Mouse (Mus musculus) limb, embryonic 15.5 days (tissue): ENCODE measurements at regions not wholly inside any gene's neighbourhood (a gene's known extent, or its start where the extent isn't known, plus 50 kb on each side); places are given as distances from the start of the nearest gene placed in this dataset.

ENCODE experiments used
- ATAC-seq: fragments of 200-750 bp; cut with Nextera tagmentation; 2 replicates; pipeline ENCODE4 v1.8.0; 2017; ENCODE audit warnings: low read depth, moderate TSS enrichment; ENCODE audit not compliant: insufficient number of reproducible peaks, low FRiP score, low TSS enrichment
- H3K27ac ChIP-seq: fragments of 300-500 bp; sonication (generic); 2 replicates; pipeline ENCODE4 v1.5.1; 2015; ENCODE audit warnings: moderate library complexity, mild to moderate bottlenecking, inconsistent platforms
- H3K27me3 ChIP-seq: fragments of 300-500 bp; sonication (generic); 2 replicates; pipeline ENCODE4 v1.6.1; 2015; ENCODE audit warnings: inconsistent platforms
- H3K36me3 ChIP-seq: fragments of 300-500 bp; sonication (generic); 2 replicates; pipeline ENCODE4 v1.6.1; 2015; ENCODE audit warnings: inconsistent platforms
- H3K4me1 ChIP-seq: fragments of 300-500 bp; sonication (generic); 2 replicates; pipeline ENCODE4 v1.6.1; 2015; ENCODE audit warnings: inconsistent platforms
- H3K4me2 ChIP-seq: fragments of 300-500 bp; sonication (generic); 2 replicates; pipeline ENCODE4 v1.6.1; 2015; ENCODE audit warnings: mild to moderate bottlenecking, inconsistent platforms
- H3K4me3 ChIP-seq: fragments of 300-500 bp; sonication (generic); 2 replicates; pipeline ENCODE4 v1.5.1; 2015; ENCODE audit warnings: mild to moderate bottlenecking, inconsistent platforms
- H3K9ac ChIP-seq: fragments of 300-500 bp; sonication (generic); 2 replicates; pipeline ENCODE4 v1.6.1; 2015; ENCODE audit warnings: inconsistent platforms
- H3K9me3 ChIP-seq: fragments of 300-500 bp; sonication (generic); 2 replicates; pipeline ENCODE4 v1.6.1; 2016; ENCODE audit warnings: inconsistent platforms
- WGBS: fragments of 180-500 bp; shearing (Covaris S2); methylation state at CpG from one replicate; pipeline ENCODE4 v1.1.7; 2015; 5-methylcytosine and 5-hydroxymethylcytosine counted together

DNA sequence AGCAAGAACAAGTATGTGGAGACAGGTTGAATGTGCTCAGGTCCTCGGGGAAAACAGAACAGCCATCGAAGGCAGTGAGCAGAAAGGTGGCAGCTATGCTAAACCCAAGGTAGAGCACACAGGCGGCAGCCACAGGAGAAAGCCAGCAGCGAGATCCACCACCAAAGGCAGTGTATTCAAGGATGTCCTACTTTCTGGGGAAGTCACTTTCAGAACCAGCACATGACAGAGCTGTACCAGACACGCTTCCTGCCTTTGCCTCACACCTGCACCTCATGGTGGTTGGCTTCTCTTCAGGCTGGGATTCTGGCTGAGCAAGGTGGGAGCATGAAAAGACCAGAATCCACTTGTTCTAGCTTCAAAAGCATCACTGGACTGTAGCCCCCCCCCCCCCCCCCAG is 168.0 kb downstream of the Cdh26 start:
- 89% methylated on average over 5 of the region's 5 CpGs for WGBS
- no peaks in the 10 kb centered on the region for H3K36me3 ChIP-seq
- H3K9me3 ChIP-seq = no peaks in the 10 kb centered on the region
- no peaks in the 10 kb centered on the region; the same call in 1 of the 2 replicates for H3K4me1 ChIP-seq
- no peak overlapping the region for H3K4me3 ChIP-seq
- no peaks in the 10 kb centered on the region for H3K27me3 ChIP-seq
- H3K27ac ChIP-seq = no peak overlapping the region
- no peak overlapping the region for H3K9ac ChIP-seq
- ATAC-seq = no peak
- H3K4me2 ChIP-seq = no peak overlapping the region

- Histone ChIP-seq H3K36me3 (no peaks in the 10 kb centered on the region), H3K9ac (no peak overlapping the region), H3K27ac (no peak overlapping the region), H3K4me2 (no peak overlapping the region), H3K9me3 (no peaks in the 10 kb centered on the region), H3K27me3 (no peaks in the 10 kb centered on the region), H3K4me3 (no peak overlapping the region), H3K4me1 (no peaks in the 10 kb centered on the region; the same call in 1 of the 2 replicates)
- no peak; the same call in 1 of the 2 replicates for ATAC-seq
- 90% methylated on average over 3 of the region's 3 CpGs for WGBS
Measured at GRCm38 (mm10) chr2:178598836-178599235, 168.5 kb downstream of the Cdh26 start.

DNA sequence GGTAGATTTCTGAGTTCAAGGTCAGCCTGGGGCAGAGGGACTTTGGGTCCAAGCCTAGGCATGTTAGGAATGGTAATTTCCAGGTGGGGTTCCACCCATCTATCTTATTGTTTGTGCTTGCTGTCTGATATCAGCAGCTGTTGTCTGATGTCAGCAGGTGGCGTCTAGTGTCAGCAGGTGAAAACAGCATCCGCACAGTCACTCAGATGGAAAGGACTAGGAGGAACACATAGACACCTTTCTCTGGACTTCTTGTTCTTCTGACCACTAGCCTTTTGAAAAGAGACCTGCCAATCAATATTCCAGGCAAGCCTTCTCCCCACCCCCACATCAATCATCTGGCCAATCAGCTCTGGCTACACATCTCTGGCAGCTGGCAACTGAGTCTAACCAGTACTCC is 173.1 kb downstream of the Cdh26 start:
- H3K36me3 ChIP-seq = no peaks in the 10 kb centered on the region
- H3K27me3 ChIP-seq = no peaks in the 10 kb centered on the region
- no peak overlapping the region for H3K9ac ChIP-seq
- no peak overlapping the region for H3K4me2 ChIP-seq
- no peak overlapping the region for H3K4me3 ChIP-seq
- no peaks in the 10 kb centered on the region for H3K9me3 ChIP-seq
- H3K27ac ChIP-seq = no peak overlapping the region
- H3K4me1 ChIP-seq = no peaks in the 10 kb centered on the region
- ATAC-seq = no peak
- 88% methylated on average over 2 of the region's 2 CpGs for WGBS

DNA sequence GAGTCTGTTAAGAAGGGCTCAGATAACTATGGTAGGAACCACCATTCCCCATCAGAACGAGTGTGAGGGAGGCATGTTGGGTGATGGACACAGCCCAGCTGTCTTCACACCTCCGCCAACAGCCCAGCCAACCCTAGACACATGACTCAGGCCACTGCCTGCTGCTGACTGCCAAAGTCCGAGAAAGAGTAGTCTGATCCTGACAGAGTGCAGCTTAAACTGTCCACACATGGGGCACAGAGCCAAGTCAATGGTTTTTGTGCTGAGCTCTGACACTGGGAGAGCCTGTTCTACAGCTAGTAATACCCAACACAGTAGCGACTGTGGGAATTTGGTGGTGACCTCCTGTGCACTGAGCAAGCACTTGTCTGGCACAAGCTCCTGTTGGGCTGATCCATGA is 176.4 kb downstream of the Cdh26 start:
- 64% methylated on average over 4 of the region's 4 CpGs for WGBS
- Histone ChIP-seq H3K4me1 (no peaks in the 10 kb centered on the region), H3K4me2 (no peak overlapping the region), H3K9me3 (no peaks in the 10 kb centered on the region), H3K4me3 (no peak overlapping the region), H3K36me3 (no peaks in the 10 kb centered on the region), H3K9ac (no peak overlapping the region), H3K27me3 (no peaks in the 10 kb centered on the region), H3K27ac (no peak overlapping the region)
- no peak for ATAC-seq

DNA sequence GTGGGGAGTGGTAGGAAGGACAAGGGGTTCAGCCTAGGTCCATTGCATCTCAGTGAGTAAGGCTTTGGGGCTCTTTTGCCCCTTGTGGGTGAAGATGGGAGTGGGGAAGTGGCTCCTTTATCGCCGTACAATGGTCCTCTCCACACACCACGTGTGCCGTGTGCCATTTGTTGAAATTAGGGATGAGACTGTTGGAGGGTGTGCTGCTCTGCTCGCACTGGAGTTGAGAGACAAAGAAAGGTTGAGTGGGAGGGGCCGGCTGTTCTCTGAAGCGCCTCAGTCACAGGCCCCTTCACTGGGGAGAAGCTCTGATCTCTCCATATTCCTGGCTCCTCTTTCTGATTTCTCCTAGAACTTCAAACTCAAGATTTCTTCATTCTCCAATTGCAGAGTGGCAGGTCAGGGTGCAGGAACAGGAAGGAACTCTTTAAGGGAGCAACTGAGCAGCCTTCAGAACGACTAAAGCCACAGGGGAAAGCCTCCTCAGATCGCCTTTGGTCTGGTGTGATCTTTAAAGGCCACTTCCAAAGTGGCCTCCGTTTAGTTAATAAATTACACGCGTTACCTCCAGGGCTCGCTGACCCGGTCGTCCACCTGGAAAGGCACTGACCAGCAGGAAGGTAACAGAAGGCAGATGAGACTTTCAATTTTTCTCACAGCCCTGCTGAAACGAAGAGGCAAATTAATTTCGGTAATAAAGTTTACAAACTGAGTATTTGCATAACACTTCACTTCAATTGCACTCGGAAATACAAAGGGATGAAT is 180.1 kb downstream of the Cdh26 start:
- H3K9ac ChIP-seq = no peak overlapping the region
- H3K4me2 ChIP-seq = no peak overlapping the region
- H3K4me3 ChIP-seq = no peak overlapping the region
- no peak for ATAC-seq
- no peaks in the 10 kb centered on the region for H3K36me3 ChIP-seq
- H3K9me3 ChIP-seq = no peaks in the 10 kb centered on the region
- no peaks in the 10 kb centered on the region for H3K27me3 ChIP-seq
- 43% methylated on average over 18 of the region's 18 CpGs for WGBS
- no peaks in the 10 kb centered on the region for H3K4me1 ChIP-seq
- H3K27ac ChIP-seq = no peak overlapping the region

- WGBS = 64% methylated on average over 7 of the region's 7 CpGs
- no peaks in the 10 kb centered on the region for H3K9me3 ChIP-seq
- H3K36me3 ChIP-seq = no peaks in the 10 kb centered on the region
- H3K4me3 ChIP-seq = no peak overlapping the region
- H3K27ac ChIP-seq = no peak overlapping the region
- no peaks in the 10 kb centered on the region for H3K4me1 ChIP-seq
- ATAC-seq = no peak
- H3K27me3 ChIP-seq = no peaks in the 10 kb centered on the region
- H3K4me2 ChIP-seq = no peak overlapping the region
- H3K9ac ChIP-seq = no peak overlapping the region
Measured at GRCm38 (mm10) chr2:178614761-178615160, 184.4 kb downstream of the Cdh26 start.

- H3K9ac ChIP-seq = no peak overlapping the region
- no peaks in the 10 kb centered on the region for H3K36me3 ChIP-seq
- H3K4me1 ChIP-seq = 0 out of 2 replicates have a peak, but pooled peaks cover 5% of the 10 kb centered on the region
- H3K27me3 ChIP-seq = no peaks in the 10 kb centered on the region
- 0 out of 2 replicates have a peak, but pooled peaks have one; percentile 63 for ATAC-seq
- 61% methylated on average over 3 of the region's 3 CpGs for WGBS
- no peaks in the 10 kb centered on the region for H3K9me3 ChIP-seq
- no peak overlapping the region for H3K27ac ChIP-seq
- no peak overlapping the region for H3K4me3 ChIP-seq
- H3K4me2 ChIP-seq = no peak overlapping the region
Measured at GRCm38 (mm10) chr2:178622801-178623200, 192.5 kb downstream of the Cdh26 start.

DNA sequence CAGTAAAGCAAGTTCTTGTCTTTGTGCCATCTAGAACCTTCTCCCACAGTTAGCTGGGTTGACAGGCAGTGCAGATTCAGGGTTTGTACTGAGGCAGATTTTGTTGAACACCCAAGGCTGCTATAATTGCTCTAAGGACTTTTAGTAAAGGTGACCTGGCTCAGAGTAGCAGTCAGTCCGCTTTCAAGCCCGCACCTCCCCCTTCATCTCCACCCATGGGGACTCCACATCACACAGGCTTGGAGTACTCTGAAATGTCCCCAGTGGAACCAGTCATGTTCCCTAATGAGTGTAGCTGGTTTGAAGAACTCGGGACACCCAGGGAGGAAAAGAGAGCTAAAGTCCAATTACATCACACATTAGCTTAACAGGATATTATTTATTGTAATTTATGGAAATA is 194.1 kb downstream of the Cdh26 start:
- Histone ChIP-seq H3K9me3 (no peaks in the 10 kb centered on the region), H3K4me2 (no peak overlapping the region), H3K9ac (no peak overlapping the region), H3K36me3 (no peaks in the 10 kb centered on the region), H3K27ac (no peak overlapping the region), H3K4me1 (0 out of 2 replicates have a peak, but pooled peaks cover 5% of the 10 kb centered on the region), H3K27me3 (no peaks in the 10 kb centered on the region), H3K4me3 (no peak overlapping the region)
- WGBS = 73% methylated on average over 3 of the region's 3 CpGs
- no peak for ATAC-seq

DNA sequence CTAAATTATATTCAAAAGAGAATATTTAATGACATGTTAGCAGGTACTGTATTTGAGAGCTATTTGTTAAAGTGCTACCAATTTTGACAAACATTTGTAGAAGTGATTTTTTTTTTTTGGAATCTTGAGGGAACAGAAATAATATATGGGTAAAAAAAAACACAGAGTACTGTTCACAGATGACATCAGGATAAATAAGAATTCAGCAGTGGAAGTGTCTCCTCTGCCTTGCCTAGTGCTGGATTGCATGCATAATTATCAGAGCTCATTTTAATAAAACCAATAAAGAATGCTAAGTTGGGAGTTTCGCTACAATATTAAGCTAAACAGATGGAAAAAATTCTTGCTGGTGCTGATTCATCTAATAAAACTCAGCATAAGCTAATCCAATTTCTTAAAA is 194.6 kb downstream of the Cdh26 start:
- H3K4me2 ChIP-seq = no peak overlapping the region
- H3K4me1 ChIP-seq = 0 out of 2 replicates have a peak, but pooled peaks cover 5% of the 10 kb centered on the region
- no peaks in the 10 kb centered on the region for H3K27me3 ChIP-seq
- 79% methylated on average over 1 of the region's 1 CpGs for WGBS
- H3K9ac ChIP-seq = no peak overlapping the region
- no peak overlapping the region for H3K4me3 ChIP-seq
- H3K9me3 ChIP-seq = no peaks in the 10 kb centered on the region
- H3K36me3 ChIP-seq = no peaks in the 10 kb centered on the region
- no peak for ATAC-seq
- H3K27ac ChIP-seq = no peak overlapping the region

DNA sequence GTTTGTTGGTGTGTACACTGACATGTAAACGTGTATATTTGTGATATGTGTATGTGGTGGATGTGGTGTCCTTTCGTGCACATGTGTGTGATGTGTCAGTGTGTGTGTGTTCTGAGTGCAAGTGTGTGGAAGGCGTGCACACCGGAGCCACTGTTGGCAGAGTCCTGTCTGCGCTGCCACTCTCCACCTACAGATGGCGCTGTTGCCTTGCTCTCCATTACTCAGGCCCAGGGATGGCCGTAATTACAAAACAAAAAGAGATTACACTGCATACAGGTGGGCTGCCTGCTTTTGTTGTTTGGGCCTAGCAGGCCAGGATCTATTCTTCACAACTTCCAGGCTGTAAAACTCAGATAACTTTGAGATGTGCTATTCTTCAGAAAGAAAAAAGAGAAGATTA is 199.4 kb downstream of the Cdh26 start:
- 28% methylated on average over 7 of the region's 7 CpGs for WGBS

DNA sequence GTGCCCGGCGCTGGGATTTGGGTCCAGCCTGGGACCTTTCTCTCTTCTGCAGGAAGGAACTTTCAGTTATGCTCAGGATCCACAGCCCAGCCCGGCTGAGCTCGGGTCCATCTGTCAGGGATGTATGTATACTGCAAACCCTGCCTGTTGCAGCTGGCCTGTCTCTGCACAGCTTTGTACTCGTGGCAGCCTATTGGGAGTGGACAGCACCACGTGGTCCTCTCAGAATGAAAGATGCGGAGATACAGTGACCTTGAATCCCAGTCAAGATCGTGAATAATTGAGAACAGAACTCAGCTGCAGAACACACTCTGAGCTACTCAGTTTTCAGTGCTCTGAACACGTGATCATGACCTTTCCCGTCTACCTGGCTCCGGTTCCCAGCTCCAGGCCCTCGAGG is 200.2 kb downstream of the Cdh26 start:
- H3K27ac ChIP-seq = no peak overlapping the region
- H3K9me3 ChIP-seq = no peaks in the 10 kb centered on the region
- no peak overlapping the region for H3K9ac ChIP-seq
- WGBS = 53% methylated on average over 12 of the region's 12 CpGs
- peak; percentile 54; the same call in 1 of the 2 replicates for ATAC-seq
- H3K36me3 ChIP-seq = no peaks in the 10 kb centered on the region
- no peak overlapping the region for H3K4me3 ChIP-seq
- H3K4me2 ChIP-seq = no peak overlapping the region
- H3K27me3 ChIP-seq = no peaks in the 10 kb centered on the region
- peaks cover 56% of the 10 kb centered on the region for H3K4me1 ChIP-seq

More for the DNA sequence above, 199.4 kb downstream of the Cdh26 start:
- no peak for ATAC-seq
- no peaks in the 10 kb centered on the region for H3K36me3 ChIP-seq
- no peak overlapping the region for H3K4me3 ChIP-seq
- no peaks in the 10 kb centered on the region for H3K9me3 ChIP-seq
- H3K4me1 ChIP-seq = peaks cover 48% of the 10 kb centered on the region
- H3K4me2 ChIP-seq = no peak overlapping the region
- H3K27ac ChIP-seq = no peak overlapping the region
- no peak overlapping the region for H3K9ac ChIP-seq
- H3K27me3 ChIP-seq = no peaks in the 10 kb centered on the region

DNA sequence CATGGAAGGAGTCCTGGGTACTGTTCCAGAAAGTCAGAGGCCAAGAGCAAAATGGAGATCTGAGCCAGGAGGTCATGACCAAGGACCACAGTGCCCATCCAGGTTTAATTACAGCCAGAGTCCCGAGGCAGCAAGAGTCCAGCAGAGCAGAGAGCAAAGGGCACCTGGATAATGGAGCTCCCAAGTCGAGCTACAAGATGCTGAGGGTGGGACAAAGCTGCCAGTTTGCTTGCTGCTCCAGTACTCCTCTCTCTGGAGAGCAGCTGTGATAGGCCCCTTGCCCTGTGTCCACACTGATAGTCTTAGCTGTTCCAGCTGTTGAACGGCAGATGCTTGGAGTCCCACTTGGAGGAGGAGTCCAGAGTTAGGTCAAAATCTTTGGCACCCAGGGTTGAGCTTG is 201.0 kb downstream of the Cdh26 start:
- no peak overlapping the region for H3K4me2 ChIP-seq
- H3K4me1 ChIP-seq = peaks cover 61% of the 10 kb centered on the region
- no peak overlapping the region for H3K4me3 ChIP-seq
- no peaks in the 10 kb centered on the region for H3K27me3 ChIP-seq
- 43% methylated on average over 3 of the region's 3 CpGs for WGBS
- H3K9ac ChIP-seq = no peak overlapping the region
- H3K9me3 ChIP-seq = no peaks in the 10 kb centered on the region
- no peak for ATAC-seq
- no peaks in the 10 kb centered on the region for H3K36me3 ChIP-seq
- no peak overlapping the region for H3K27ac ChIP-seq
